Mouse (Mus musculus) hindbrain, embryonic 11.5 days (tissue): ENCODE measurements at regions not wholly inside any gene's neighbourhood (a gene's known extent, or its start where the extent isn't known, plus 50 kb on each side); places are given as distances from the start of the nearest gene placed in this dataset.
"Not testable (repeated sequence)": the region's sequence is repeated elsewhere in the genome, so short reads cannot be mapped to it uniquely, and the experiment has no call there.

Experiments
- ATAC-seq: fragments of 200-750 bp; cut with Nextera tagmentation; 2 replicates; pipeline ENCODE4 v1.8.0; 2017; ENCODE audit warnings: mild to moderate bottlenecking, moderate TSS enrichment, moderate library complexity; ENCODE audit not compliant: low FRiP score
- DNase-seq: peaks from one replicate; pipeline ENCODE4 v3.0.0-alpha.2; 2015; ENCODE audit warnings: low spot score
- H3K27ac ChIP-seq: fragments of 300-500 bp; sonication (generic); 2 replicates; pipeline ENCODE4 v1.5.1; 2014; ENCODE audit warnings: mild to moderate bottlenecking, low read depth, low read length
- H3K27me3 ChIP-seq: fragments of 300-500 bp; sonication (generic); 2 replicates; pipeline ENCODE4 v1.6.1; 2014; ENCODE audit warnings: mild to moderate bottlenecking, low read length, moderate library complexity, mixed read lengths; ENCODE audit not compliant: control insufficient read depth, insufficient read depth
- H3K36me3 ChIP-seq: fragments of 300-500 bp; sonication (generic); 2 replicates; pipeline ENCODE4 v1.6.1; 2014; ENCODE audit warnings: mild to moderate bottlenecking, low read length, moderate library complexity, mixed read lengths; ENCODE audit not compliant: control insufficient read depth, insufficient read depth
- H3K4me1 ChIP-seq: fragments of 300-500 bp; sonication (generic); replicated peaks from 2 replicates; pipeline ENCODE4 v1.6.1; 2014; ENCODE audit warnings: low read length, mixed read lengths; ENCODE audit not compliant: control insufficient read depth, insufficient read depth
- H3K4me2 ChIP-seq: fragments of 300-500 bp; sonication (generic); replicated peaks from 2 replicates; pipeline ENCODE4 v1.6.1; 2014; ENCODE audit warnings: mild to moderate bottlenecking, low read depth, low read length
- H3K4me3 ChIP-seq: fragments of 300-500 bp; sonication (generic); 2 replicates; pipeline ENCODE4 v1.5.1; 2014; ENCODE audit warnings: low read depth, low read length
- H3K9ac ChIP-seq: fragments of 300-500 bp; sonication (generic); 2 replicates; pipeline ENCODE4 v1.6.1; 2014; ENCODE audit warnings: low read depth, low read length
- H3K9me3 ChIP-seq: fragments of 300-500 bp; sonication (generic); 2 replicates; pipeline ENCODE4 v1.6.1; 2016; ENCODE audit warnings: low read length; ENCODE audit not compliant: control insufficient read depth
- WGBS: fragments of 180-500 bp; shearing (Covaris S2); extraction: QIAGEN DNeasy Blood & Tissue Kit; methylation state at CpG from one replicate; pipeline ENCODE4 v1.1.7; 2014; 5-methylcytosine and 5-hydroxymethylcytosine counted together

DNA sequence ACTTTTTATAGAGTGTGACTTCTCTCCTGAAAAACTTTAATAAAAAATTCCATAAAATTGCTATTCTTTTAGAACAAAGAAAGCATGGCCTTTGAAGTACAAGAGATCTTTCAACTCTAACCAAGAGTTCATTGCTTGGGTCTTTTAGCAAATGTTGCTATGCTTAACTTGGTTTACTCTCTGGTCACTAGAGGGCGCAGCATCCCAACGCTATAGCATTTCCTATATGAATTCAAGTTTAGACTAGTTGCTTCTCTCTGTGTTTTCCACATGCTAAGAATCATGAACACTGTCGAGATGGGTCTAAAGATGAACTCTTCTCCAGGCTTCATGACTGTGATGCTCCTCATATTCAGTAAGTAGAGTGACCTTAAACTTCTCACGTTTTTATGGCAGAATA lies 511.8 kb upstream of the Olfr1507 start:
- not testable (repeated sequence) for H3K27me3 ChIP-seq, H3K36me3 ChIP-seq, H3K4me3 ChIP-seq, ATAC-seq, H3K4me2 ChIP-seq, H3K27ac ChIP-seq, DNase-seq, H3K4me1 ChIP-seq, H3K9ac ChIP-seq, H3K9me3 ChIP-seq
- no CpG with 5 or more reads among the region's 4 CpGs for WGBS

DNA sequence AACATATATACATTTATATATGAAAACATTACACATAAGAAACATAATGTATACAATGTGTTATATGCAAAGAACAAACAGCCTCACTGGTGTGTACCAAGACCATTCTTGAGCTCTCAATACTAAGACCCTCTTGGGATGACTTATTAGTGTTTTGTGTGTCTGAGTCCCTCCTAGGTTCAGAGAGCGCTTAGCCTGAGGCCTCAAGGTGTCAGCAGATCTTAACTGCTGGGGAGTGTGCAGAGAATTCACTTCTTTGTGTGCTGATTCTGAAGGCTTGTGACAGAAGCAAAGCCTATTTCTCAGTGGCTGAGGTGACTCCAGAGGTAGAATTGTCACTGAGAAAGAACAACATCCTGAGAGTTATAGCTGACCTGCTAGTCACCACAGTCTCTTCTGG lies 505.7 kb upstream of the Olfr1507 start:
- DNase-seq, ATAC-seq, H3K9ac ChIP-seq, H3K27ac ChIP-seq, H3K4me2 ChIP-seq, H3K4me3 ChIP-seq, H3K9me3 ChIP-seq, H3K4me1 ChIP-seq, H3K36me3 ChIP-seq, H3K27me3 ChIP-seq: not testable (repeated sequence)
- 82% methylated on average over 1 of the region's 1 CpGs for WGBS

DNA sequence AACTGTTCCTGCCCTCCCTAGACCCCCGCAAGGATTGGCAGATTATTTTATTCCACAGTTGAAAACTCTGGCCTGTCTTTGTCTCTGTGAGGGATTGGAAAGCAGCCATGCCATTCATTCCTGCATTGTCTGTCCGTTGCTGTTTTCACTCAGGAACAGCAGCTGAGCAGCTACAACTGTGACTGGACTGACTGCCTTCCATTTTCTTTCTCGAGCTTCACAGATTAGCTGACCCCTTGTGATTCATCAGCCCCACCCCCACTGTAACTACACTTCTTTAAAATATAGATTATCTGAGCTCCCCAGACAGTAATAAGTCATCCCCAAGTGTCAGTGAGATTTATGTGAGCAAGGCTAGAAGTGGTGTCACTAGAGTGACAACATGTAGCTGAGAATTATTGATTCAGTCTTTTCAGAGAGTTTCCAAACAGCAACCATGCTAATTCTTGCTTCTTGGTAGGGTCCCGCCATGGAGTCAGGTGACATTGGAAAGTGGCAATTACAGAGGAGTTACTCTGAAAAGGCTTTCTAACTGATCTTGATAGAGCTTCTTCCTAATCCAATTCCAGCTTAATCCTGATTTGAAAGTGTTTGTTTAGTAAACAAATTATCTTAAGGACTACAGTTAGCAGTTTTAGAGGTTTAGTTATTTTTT lies 496.7 kb upstream of the Olfr1507 start:
- H3K27me3 ChIP-seq, H3K4me1 ChIP-seq, H3K9me3 ChIP-seq, H3K4me2 ChIP-seq, H3K4me3 ChIP-seq, H3K36me3 ChIP-seq, H3K9ac ChIP-seq, DNase-seq, H3K27ac ChIP-seq: not testable (repeated sequence)
- WGBS, result 65% methylated on average over 1 of the region's 4 CpGs
- peak; percentile 68; the same call in 1 of the 2 replicates for ATAC-seq

DNA sequence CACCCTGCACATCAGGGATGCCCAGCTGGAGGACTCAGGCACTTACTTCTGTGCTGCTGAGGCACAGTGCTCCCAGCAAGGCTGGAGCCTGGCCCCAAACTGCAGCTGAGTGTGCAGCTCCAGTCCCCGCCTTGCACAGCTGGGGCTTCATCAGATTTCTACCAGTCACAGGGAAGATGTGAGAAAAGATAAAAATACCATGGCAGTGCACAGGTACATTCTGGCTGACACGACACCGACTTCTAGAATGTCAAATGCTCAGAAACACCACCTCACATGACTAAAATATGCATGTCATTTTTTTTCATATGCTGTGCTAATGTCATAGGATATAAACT lies 495.7 kb upstream of the Olfr1507 start:
- H3K4me3 ChIP-seq, H3K4me1 ChIP-seq, H3K9ac ChIP-seq, H3K27ac ChIP-seq, H3K36me3 ChIP-seq, DNase-seq, H3K9me3 ChIP-seq, H3K27me3 ChIP-seq, H3K4me2 ChIP-seq: not testable (repeated sequence)
- 0 out of 2 replicates have a peak, but pooled peaks have one; percentile 10 for ATAC-seq
- no CpG with 5 or more reads among the region's 3 CpGs for WGBS

DNA sequence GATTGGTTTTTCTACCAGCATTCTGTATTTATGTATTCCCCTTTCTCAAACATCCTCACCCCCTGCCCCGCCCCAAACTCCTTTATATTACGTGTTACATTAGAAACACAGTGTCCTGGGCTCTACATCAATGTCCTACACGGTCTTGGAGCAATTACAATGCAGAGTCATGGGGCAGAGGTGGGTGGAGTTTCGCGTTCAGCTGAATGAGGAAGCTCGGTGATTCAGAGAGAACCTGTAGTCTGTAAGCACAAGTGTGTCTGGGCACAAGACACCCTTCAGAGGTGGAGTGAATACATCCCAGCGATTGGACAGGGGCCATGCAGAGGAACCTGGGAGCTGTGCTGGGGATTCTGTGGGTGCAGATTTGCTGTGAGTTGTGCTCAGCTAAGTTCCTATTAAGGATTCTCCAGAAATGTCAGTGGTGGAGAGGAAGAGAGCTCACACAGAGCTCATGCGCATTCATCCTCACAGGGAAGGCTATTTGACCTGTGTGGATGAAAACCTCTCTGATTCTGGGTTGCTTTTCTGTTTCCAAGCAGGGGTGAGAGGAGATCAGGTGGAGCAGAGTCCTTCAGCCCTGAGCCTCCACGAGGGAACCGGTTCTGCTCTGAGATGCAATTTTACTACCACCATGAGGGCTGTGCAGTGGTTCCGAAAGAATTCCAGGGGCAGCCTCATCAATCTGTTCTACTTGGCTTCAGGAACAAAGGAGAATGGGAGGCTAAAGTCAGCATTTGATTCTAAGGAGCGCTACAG lies 495.2 kb upstream of the Olfr1507 start:
- H3K9ac ChIP-seq, H3K4me2 ChIP-seq, DNase-seq, H3K4me3 ChIP-seq, H3K4me1 ChIP-seq, H3K27ac ChIP-seq, H3K9me3 ChIP-seq, H3K36me3 ChIP-seq, H3K27me3 ChIP-seq: not testable (repeated sequence)
- WGBS, result no CpG with 5 or more reads among the region's 12 CpGs
- 0 out of 2 replicates have a peak, but pooled peaks have one; percentile 10 for ATAC-seq

DNA sequence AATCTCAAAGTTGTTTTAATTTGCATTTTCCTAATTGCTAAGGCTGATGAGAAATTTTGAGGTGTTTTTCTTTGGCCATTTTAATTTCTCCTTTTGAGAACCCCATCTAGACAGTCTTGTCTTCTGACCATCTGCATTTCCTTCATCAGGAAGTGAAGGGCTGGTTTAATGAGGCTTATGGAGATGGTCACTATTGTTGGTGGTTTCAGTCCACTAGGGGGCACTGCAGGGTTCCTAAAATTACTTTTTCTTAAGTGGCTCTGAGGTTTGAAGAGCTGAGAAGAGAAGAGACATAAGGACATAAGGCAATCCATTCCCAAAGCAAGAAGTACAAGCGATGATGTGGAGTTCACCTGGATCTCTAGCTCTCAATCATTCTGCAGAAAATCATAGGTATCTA lies 494.4 kb upstream of the Olfr1507 start:
- not testable (repeated sequence) for H3K4me1 ChIP-seq, H3K9me3 ChIP-seq, H3K27me3 ChIP-seq, DNase-seq, H3K4me3 ChIP-seq, H3K36me3 ChIP-seq, H3K9ac ChIP-seq, H3K27ac ChIP-seq, H3K4me2 ChIP-seq
- 78% methylated on average over 1 of the region's 1 CpGs for WGBS
- ATAC-seq, result 0 out of 2 replicates have a peak, but pooled peaks have one; percentile 38

DNA sequence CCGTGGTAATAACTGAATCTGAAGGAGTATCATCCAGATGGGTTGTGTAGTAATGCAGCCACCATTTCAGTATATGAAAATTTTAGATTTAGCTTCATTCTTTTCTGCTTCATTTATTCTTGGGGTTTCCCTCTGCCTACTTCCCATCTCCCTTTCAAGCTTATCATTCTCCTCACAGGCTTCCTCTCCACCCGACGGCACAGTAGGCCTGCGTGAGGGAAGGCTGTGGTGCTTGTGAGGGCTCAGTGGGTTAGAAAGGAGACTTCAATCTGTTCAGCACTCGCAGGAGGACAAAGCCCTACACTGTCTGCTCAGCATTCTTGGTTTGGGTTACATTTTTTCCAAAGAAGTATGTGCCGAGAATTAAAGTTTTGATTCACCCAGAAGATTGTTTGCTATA lies 493.0 kb upstream of the Olfr1507 start:
- not testable (repeated sequence) for H3K36me3 ChIP-seq, H3K9ac ChIP-seq, H3K4me1 ChIP-seq, ATAC-seq, H3K9me3 ChIP-seq, H3K4me3 ChIP-seq, DNase-seq, H3K27ac ChIP-seq, H3K27me3 ChIP-seq, H3K4me2 ChIP-seq
- WGBS, result no CpG with 5 or more reads among the region's 6 CpGs

DNA sequence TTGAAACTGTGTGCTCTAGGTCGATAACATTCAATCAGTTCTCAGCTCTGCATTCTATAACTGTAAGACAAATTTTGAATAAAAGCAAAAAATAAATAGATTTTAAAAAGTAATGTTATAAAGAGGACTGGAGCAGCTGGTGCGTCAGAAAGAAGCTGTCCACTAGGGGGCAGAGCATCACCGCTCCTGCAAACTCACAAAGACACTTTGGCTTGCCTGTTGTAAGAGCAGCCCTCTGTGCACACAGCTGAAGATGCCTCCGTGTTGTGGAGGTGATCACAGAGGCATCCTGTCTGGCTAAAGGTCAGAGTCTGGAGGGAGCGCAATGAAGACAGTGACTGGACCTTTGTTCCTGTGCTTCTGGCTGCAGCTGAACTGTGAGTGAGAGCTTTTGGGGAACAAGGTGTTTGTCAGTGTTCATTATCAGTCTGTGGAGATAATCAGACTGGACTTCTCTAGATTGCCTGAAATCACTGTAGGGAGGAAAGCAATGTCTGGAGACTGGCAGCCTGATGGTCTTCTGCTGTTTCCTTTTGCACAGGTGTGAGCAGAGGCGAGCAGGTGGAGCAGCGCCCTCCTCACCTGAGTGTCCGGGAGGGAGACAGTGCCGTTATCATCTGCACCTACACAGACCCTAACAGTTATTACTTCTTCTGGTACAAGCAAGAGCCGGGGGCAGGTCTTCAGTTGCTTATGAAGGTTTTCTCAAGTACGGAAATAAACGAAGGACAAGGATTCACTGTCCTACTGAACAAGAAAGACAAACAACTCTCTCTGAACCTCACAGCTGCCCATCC lies 476.9 kb upstream of the Olfr1507 start:
- H3K27ac ChIP-seq, H3K4me1 ChIP-seq, H3K9ac ChIP-seq, H3K4me3 ChIP-seq, H3K4me2 ChIP-seq, H3K36me3 ChIP-seq, H3K27me3 ChIP-seq, DNase-seq, H3K9me3 ChIP-seq: not testable (repeated sequence)
- no CpG with 5 or more reads among the region's 12 CpGs for WGBS
- peak; percentile 69; the same call in 1 of the 2 replicates for ATAC-seq
